In the genomic region with DNA sequence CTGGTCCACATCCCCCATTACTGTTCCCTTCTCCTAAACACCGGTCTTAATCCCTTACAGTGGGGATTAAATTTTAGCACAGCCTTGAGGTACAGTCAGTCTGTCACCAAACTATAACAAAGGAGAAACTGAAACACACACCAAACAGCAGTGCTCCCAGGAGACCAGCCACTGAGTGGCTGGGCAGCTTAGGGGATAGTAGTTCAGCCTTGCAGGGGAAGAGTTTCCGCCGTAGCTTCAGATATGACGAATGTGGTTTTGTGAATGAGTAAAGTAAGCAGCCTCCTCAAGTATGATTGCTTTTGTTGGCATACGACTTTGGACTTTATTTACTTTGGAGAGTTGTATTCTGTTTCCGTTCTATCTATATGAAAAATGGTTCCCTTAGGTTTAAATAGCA, we compare ENCODE assay signal across 15 mouse cellular contexts.
DNase-seq lines count a peak whose midpoint lies in the region; ATAC-seq lines count a peak whose summit lies in the region.
"Had no signal": no experiment of that assay in that cellular context is flagged by ENCODE, and none has a peak within 500 bp of the region (broad histone marks: within the 10 kb centered on the region; RNA-seq: fewer than 3 reads in every experiment).

No protein-coding gene starts in this region.

- ATAC-seq in neutrophil, adult 5-6 weeks (ENCODE audit: extremely low read depth, insufficient number of reproducible peaks, low FRiP score, poor library complexity, severe bottlenecking): peak; percentile 30; the same call in 1 of the 2 replicates
- ATAC-seq: hindbrain, embryonic 16.5 days had no signal

- peak; percentile 87 for DNase-seq in heart, adult 11 months
- no peak for DNase-seq in heart, adult 18-20 months
- peak; percentile 6 for DNase-seq in kidney, postnatal 14 days
- no peak for DNase-seq in kidney, postnatal 25 days
- peak; percentile 49 for DNase-seq in CD4-positive helper T cell, adult 2 months (ENCODE audit: low read depth, low spot score)
- no peak for DNase-seq in frontal cortex, postnatal 36 days (ENCODE audit: low spot score in 2 of 2)
- DNase-seq in c-Kit-positive CD71-positive TER-119-positive erythroid progenitor cells, embryonic 14.5 days (ENCODE audit: low spot score): no peak
- DNase-seq: cerebellum, postnatal 10 days; gastrocnemius, postnatal 14 days; lung, postnatal 14 days; retina, postnatal 1 day; right cerebral cortex, postnatal 4 days; thymus, postnatal 25 days had no signal

Comparison
In these comparisons a context has a peak if more than half of its experiments do, and no peak if none do; other contexts are left out.
1. DNase-seq: peak in heart, adult 11 months (single experiment), kidney, postnatal 14 days (single experiment) and CD4-positive helper T cell, adult 2 months (single experiment); none in heart, adult 18-20 months (0 of 2), kidney, postnatal 25 days (0 of 2), frontal cortex, postnatal 36 days (0 of 2) and c-Kit-positive CD71-positive TER-119-positive erythroid progenitor cells, embryonic 14.5 days (single experiment).